Mouse (Mus musculus) embryonic facial prominence, embryonic 15.5 days (tissue): ENCODE results near the gene Mrps17. TPM values are rescaled to one million over a fixed set of nuclear protein-coding genes. Genes with fewer than 3 reads are reported as not detected.

Experiments
- ATAC-seq: fragments of 200-750 bp; cut with Nextera tagmentation; 2 replicates; pipeline ENCODE4 v1.8.0; 2017; ENCODE audit warnings: low read depth, moderate TSS enrichment; ENCODE audit not compliant: insufficient number of reproducible peaks, low FRiP score, low TSS enrichment
- H3K27ac ChIP-seq: fragments of 300-500 bp; sonication (generic); replicated peaks from 2 replicates; pipeline ENCODE4 v1.5.1; 2015; ENCODE audit warnings: mild to moderate bottlenecking, inconsistent platforms
- H3K27me3 ChIP-seq: fragments of 300-500 bp; sonication (generic); 2 replicates; pipeline ENCODE4 v1.6.1; 2015; ENCODE audit warnings: inconsistent platforms
- H3K36me3 ChIP-seq: fragments of 300-500 bp; sonication (generic); 2 replicates; pipeline ENCODE4 v1.6.1; 2015; ENCODE audit warnings: mild to moderate bottlenecking, inconsistent platforms
- H3K4me1 ChIP-seq: fragments of 300-500 bp; sonication (generic); 2 replicates; pipeline ENCODE4 v1.6.1; 2015; ENCODE audit warnings: inconsistent platforms
- H3K4me2 ChIP-seq: fragments of 300-500 bp; sonication (generic); replicated peaks from 2 replicates; pipeline ENCODE4 v1.6.1; 2015; ENCODE audit warnings: mild to moderate bottlenecking, inconsistent platforms
- H3K4me3 ChIP-seq: fragments of 300-500 bp; sonication (generic); replicated peaks from 2 replicates; pipeline ENCODE4 v1.5.1; 2015; ENCODE audit warnings: mild to moderate bottlenecking, inconsistent platforms
- H3K9ac ChIP-seq: fragments of 300-500 bp; sonication (generic); 2 replicates; pipeline ENCODE4 v1.6.1; 2015; ENCODE audit warnings: inconsistent platforms
- H3K9me3 ChIP-seq: fragments of 300-500 bp; sonication (generic); replicated peaks from 2 replicates; pipeline ENCODE4 v1.6.1; 2016; ENCODE audit warnings: inconsistent platforms
- WGBS: fragments of 180-500 bp; shearing (Covaris S2); methylation state at CpG from one replicate; pipeline ENCODE4 v1.1.7; 2015; 5-methylcytosine and 5-hydroxymethylcytosine counted together
- polyA plus RNA-seq: library from polyadenylated mRNA; unstranded; fragments of >200 nt; fragmentation: Nextera tagmentation; extraction: Ambion mirVana; gene quantifications from 2 replicates; pipeline ENCODE4 v1.2.1, GENCODE M21; 2015

The Mrps17 gene
- polyA plus RNA-seq, 1 experiment from 2014 or later: 201 TPM

DNA sequence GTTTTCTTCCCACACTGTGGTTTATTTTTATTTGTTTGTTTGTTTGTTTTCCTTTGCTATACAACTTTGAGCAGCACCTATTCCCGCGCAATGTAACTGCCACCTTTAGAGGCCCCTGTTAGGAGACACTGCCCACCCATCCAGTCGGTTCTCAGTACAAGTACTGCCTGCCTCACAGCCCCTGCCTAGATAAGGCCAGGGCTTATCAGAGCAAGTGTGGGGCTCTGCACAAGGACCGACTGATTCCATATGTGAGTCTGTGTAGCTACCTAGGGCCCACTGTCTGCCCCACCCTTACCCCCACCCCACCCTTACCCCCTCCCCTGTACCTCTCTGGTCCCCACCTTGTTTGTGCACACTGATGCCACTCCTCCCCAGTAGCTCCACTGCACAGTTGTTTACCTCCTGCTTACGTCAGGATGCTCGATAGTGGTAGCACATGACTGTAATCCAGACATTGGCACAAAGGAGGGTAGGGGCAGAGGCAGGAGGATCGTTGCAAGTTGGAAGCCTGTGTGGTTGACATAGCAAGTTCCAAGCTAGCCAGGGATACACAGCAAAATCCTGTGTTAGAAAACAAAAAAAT is 27.7 kb downstream of the Mrps17 start:
- WGBS: 88% methylated on average over 7 of the region's 7 CpGs
- no peaks in the 10 kb centered on the region for H3K4me1 ChIP-seq
- H3K27me3 ChIP-seq: no peaks in the 10 kb centered on the region
- no peak overlapping the region for H3K9ac ChIP-seq
- H3K27ac ChIP-seq: no peak overlapping the region
- no peak overlapping the region for H3K4me2 ChIP-seq
- H3K36me3 ChIP-seq: peaks cover 70% of the 10 kb centered on the region
- ATAC-seq: no peak
- H3K4me3 ChIP-seq: no peak overlapping the region
- no peaks in the 10 kb centered on the region for H3K9me3 ChIP-seq

DNA sequence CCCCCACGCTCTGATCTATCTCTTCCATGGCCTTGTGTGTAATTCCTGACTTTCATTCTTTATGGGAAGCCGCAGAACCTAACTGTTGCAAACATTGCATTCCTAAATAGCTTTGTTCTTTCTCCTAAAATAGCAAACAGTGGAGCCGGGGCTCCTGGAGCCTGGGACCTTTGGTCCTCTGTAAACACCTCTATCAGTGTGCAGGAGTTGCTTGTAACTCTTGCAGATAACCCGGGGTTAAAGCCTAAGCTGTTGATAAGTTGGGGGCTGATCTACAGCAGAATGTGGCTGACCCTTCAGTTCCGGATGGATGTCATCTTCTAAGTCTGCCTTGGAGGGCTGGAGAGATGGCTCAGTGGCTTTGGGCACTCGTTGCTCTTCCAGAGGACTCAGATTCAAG is 28.8 kb downstream of the Mrps17 start:
- Histone ChIP-seq H3K4me1 (no peaks in the 10 kb centered on the region), H3K4me3 (no peak overlapping the region), H3K4me2 (no peak overlapping the region), H3K9me3 (no peaks in the 10 kb centered on the region), H3K27ac (no peak overlapping the region), H3K27me3 (no peaks in the 10 kb centered on the region), H3K36me3 (peaks cover 78% of the 10 kb centered on the region), H3K9ac (no peak overlapping the region)
- WGBS: 81% methylated on average over 6 of the region's 6 CpGs
- ATAC-seq: no peak

DNA sequence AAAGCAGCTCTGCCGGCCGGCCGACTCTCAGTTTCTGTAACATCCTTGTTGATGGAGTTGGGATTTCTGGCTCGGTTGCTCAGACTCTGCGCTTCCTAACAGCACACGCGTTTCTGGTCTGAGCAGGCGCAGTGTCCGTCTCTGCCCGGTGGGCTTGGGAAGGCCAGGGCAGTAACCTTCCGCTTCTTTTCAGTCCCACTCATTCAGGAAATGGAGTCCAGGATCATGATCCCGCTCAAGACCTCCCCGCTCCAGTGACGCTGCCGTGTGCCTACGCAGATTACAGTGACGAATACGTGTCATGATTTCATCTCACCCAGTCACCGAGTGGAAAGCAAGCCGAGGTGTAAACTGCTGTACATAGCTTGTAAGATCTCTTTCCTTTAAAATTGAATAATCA is 41.6 kb downstream of the Mrps17 start:
- no peak for ATAC-seq
- Histone ChIP-seq H3K36me3 (peaks cover 31% of the 10 kb centered on the region; the same call in 1 of the 2 replicates), H3K27ac (no peak overlapping the region), H3K9ac (no peak overlapping the region), H3K4me3 (no peak overlapping the region), H3K4me1 (peaks cover 4% of the 10 kb centered on the region; the same call in 1 of the 2 replicates), H3K9me3 (no peaks in the 10 kb centered on the region), H3K4me2 (no peak overlapping the region), H3K27me3 (no peaks in the 10 kb centered on the region)
- WGBS: 89% methylated on average over 20 of the region's 20 CpGs

DNA sequence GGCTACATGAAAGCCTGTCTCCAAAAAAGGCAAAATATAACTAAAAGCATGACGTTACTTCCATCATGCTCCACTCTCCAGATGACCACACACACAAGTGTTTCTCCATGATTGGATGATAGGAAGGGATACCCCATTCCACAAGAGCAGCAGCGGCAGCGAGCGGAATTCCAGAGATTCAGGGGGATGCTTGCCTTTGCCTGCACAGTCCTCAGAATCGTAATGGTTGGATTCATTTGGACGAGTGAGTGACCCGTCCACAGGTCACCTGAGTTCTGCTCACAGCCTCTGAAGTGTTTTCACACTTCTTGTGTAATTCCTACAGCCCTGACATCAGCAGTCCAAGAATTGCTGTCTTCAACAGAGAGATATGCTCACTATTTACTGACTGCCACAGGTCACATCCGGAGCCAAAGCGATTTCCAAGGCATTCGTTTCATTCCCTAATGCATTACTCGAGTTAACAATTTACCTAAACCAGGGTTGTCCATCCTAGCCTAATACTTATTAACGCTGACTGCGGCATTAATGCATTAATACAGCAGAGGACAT is 44.7 kb downstream of the Mrps17 start:
- H3K9ac ChIP-seq: no peak overlapping the region
- H3K36me3 ChIP-seq: peaks cover 14% of the 10 kb centered on the region; the same call in 1 of the 2 replicates
- peaks cover 8% of the 10 kb centered on the region; the same call in 1 of the 2 replicates for H3K4me1 ChIP-seq
- H3K4me3 ChIP-seq: no peak overlapping the region
- no peaks in the 10 kb centered on the region for H3K27me3 ChIP-seq
- H3K9me3 ChIP-seq: no peaks in the 10 kb centered on the region
- H3K27ac ChIP-seq: no peak overlapping the region
- WGBS: 87% methylated on average over 13 of the region's 13 CpGs
- H3K4me2 ChIP-seq: no peak overlapping the region
- no peak for ATAC-seq

DNA sequence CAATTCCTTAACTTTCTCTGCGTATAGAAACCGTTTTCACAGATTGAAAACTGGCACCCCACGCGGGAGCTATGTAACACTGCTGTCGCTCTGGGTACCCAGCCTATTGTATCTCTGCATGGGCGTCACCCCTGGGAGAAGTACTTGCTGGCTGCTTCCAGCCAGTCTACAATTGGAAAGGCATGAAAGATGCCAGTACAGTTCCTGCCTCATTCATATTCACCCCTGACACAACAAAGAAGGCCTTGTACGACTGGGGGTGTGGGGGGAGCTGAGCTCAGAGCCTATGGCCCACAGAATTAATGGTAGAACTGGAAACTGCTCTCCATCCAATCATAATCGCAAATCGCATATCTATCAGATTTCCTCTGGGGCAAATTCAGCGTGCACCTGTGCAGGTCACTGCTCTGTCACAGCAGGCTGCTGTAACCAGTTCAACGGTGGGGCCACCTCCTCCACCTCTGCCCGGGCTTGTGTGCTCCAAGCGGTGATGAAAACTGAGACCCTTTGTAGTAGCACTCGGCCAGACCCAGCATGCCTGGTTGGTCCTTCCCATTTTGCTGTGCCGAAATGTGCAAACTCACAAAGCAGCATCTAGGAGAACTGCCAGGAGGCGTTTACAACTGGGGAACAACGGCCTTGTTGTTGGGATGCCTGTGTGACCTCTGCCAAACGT is 46.7 kb downstream of the Mrps17 start:
- peak; percentile 74 for ATAC-seq
- peaks cover 8% of the 10 kb centered on the region; the same call in 1 of the 2 replicates for H3K4me1 ChIP-seq
- WGBS: 31% methylated on average over 18 of the region's 18 CpGs
- H3K9ac ChIP-seq: no peak overlapping the region
- peak overlapping the region; percentile 77 for H3K27ac ChIP-seq
- H3K4me3 ChIP-seq: no peak overlapping the region
- no peaks in the 10 kb centered on the region for H3K9me3 ChIP-seq
- H3K27me3 ChIP-seq: no peaks in the 10 kb centered on the region
- H3K4me2 ChIP-seq: no peak overlapping the region
- peaks cover 8% of the 10 kb centered on the region; the same call in 1 of the 2 replicates for H3K36me3 ChIP-seq

DNA sequence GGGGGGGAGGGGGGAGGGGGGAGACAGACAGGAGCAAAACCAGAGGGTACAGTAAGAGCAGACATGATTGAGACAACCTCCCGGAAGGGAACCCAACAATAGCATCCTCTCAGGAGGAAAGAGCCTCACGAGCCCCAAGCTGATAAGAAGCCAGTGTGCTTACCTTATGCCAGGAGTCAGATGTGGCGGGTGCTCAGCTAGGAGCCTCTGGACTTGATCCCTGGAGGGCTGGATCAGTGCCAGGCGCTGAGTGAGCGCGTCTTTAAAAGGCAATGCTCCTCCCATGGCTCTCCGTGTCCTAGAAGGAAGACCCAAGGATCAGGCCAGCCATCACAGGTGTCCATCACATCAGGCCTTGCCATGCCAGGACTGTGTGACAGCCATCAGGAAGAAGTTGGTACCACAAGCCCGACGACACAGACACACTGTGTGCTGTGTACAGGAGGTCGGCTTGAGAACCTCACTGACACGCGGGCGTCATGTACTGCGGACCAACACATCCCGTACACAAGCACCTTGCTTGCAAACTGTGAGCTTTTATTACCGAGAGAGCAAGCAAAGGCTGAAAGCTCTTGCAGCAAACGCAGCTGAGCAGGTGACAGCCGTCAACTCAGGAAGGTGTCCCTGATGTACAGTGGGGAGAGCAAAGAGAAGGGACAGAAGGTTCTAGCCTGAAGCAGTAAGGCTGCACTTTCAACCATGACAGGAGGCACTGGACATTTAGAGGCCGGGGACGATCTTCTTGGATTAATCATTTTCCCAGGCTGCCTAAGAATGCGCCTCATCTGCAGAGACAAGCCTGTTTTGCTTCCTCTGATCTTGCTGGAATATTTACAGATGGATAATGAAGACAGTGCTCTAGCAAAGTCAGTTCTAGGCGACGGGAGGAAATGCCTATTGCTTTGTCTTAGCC is 55.4 kb downstream of the Mrps17 start:
- Histone ChIP-seq H3K4me3 (no peak overlapping the region), H3K9me3 (no peaks in the 10 kb centered on the region), H3K9ac (no peak overlapping the region), H3K36me3 (peaks cover 15% of the 10 kb centered on the region), H3K27me3 (no peaks in the 10 kb centered on the region), H3K27ac (no peak overlapping the region), H3K4me1 (no peaks in the 10 kb centered on the region), H3K4me2 (no peak overlapping the region)
- 83% methylated on average over 23 of the region's 23 CpGs for WGBS
- ATAC-seq: no peak; the same call in 1 of the 2 replicates

Other genes with a start within 250 kb of the Mrps17 start
- 53.4 and 53.7 TPM in 2 replicates for gene Sfswap, start 214.3 kb upstream of the Mrps17 start, polyA plus RNA-seq
- gene Mmp17, start 131.3 kb upstream of the Mrps17 start, polyA plus RNA-seq: 3.2 and 4.3 TPM in 2 replicates
- gene Zfp11, start 45.4 kb upstream of the Mrps17 start, polyA plus RNA-seq: 4.5 and 5.5 TPM in 2 replicates
- not detected in 2 replicates for gene Sept14, start 7.0 kb upstream of the Mrps17 start, polyA plus RNA-seq
- 103 and 104 TPM in 2 replicates for gene Nipsnap2, start 9.6 kb downstream of the Mrps17 start, polyA plus RNA-seq
- 30.7 and 35.3 TPM in 2 replicates for gene Psph, start 72.0 kb downstream of the Mrps17 start, polyA plus RNA-seq
- 58.5 and 63.3 TPM in 2 replicates for gene Sumf2, start 131.5 kb downstream of the Mrps17 start, polyA plus RNA-seq
- 806 and 868 TPM in 2 replicates for gene Chchd2, start 172.0 kb downstream of the Mrps17 start, polyA plus RNA-seq
- gene Zbed5, start 180.2 kb downstream of the Mrps17 start, polyA plus RNA-seq: 5.8 and 5.9 TPM in 2 replicates
- 0.37 and 0.41 TPM in 2 replicates for gene Phkg1, start 183.1 kb downstream of the Mrps17 start, polyA plus RNA-seq
- 3.6 and 4.7 TPM in 2 replicates for gene Nupr1l, start 193.0 kb downstream of the Mrps17 start, polyA plus RNA-seq
- 24.8 and 24.9 TPM in 2 replicates for gene Vkorc1l1, start 226.5 kb downstream of the Mrps17 start, polyA plus RNA-seq